Mouse (Mus musculus): ENCODE data around the gene Schip1.

Schip1 gene

DNA sequence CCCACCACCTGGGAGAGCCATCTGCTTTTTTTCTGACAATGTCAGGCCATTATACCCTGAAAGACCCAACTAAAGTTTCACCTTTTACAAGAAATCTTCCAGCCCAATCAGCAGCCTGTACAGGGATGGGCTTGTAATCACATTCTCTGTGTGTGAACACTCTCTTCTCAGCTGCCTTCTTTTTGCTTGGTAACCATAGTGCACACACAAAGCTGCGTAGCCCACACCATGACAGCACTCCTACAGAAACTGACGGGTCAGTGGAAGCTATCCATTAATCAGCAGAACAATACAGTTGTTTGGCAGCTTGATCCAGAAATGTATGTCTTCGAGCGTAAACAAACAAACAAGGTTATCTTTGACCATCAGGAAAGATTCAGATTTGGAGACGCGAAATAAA is 205.6 kb downstream of the Schip1 start:
- no peak for DNase-seq (ENCODE audit: extremely low read depth, low read depth)

GRCm38 (mm10) chr3:68271457-68271856 is 206.9 kb downstream of the Schip1 start:
- DNase-seq (ENCODE audit: extremely low read depth, low read depth) = no peak

- DNase-seq (ENCODE audit: extremely low read depth, low read depth) = no peak
These were observed 207.3 kb downstream of the Schip1 start for GRCm38 (mm10) chr3:68271881-68272280.

DNA sequence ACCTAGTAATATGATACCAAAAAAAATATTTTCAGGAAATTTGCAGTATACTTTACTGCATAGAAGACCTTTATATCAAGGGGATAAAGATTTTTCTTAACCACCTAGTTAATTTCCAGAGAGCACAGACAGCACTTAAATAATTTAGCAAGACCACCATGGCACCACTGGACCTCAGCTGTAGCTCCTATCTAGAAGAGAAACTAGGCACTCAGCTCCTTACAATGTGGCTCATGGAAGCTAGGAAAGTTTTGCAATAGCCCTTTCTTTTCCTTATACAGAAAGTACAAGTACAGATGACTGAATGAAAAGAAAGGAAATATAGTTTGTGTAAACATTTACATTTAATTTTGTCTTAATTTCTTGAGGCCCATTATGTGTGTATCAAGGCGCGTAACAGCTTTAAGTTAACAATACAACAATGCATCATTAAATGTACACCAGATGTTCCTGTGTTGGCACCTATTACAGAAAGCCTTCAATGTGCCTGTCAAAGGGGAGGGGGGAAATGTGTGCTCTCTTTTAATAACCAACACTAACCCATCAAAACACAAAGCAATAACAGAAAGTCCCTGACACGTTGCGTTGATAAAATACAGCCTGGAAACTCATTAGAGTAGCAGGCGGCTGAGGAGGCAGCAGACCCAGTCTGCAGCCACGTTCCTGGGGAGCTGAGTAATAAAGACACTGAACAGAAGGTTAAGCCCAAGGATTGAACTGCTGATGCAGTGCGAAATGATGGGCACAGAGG is 218.4 kb downstream of the Schip1 start:
- DNase-seq (ENCODE audit: extremely low read depth, low read depth) = no peak

- no peak for DNase-seq (ENCODE audit: extremely low read depth, low read depth)
These were observed 219.0 kb downstream of the Schip1 start for GRCm38 (mm10) chr3:68283595-68283991.

DNA sequence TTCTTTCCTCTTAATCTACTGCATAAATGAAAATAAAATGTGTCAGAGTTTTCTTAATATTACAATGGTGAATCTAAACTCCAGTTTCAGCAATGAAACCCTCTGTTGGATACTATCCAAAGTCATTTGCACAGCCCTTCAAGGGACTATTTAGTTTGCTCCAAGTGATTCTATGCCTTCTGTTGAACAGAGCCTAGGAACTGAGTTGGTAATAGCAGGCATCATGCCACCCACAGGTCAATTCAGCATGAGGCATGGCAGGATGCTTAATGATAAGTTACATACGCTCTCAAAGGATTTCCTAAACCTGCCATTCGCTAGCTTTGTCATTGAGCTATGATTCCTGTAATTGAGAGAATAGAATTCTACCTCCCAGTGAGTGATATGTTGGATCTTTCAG is 219.9 kb downstream of the Schip1 start:
- no peak for DNase-seq (ENCODE audit: extremely low read depth, low read depth)

GRCm38 (mm10) chr3:68296752-68297151 is 232.2 kb downstream of the Schip1 start:
- DNase-seq (ENCODE audit: extremely low read depth, low read depth) = no peak

DNA sequence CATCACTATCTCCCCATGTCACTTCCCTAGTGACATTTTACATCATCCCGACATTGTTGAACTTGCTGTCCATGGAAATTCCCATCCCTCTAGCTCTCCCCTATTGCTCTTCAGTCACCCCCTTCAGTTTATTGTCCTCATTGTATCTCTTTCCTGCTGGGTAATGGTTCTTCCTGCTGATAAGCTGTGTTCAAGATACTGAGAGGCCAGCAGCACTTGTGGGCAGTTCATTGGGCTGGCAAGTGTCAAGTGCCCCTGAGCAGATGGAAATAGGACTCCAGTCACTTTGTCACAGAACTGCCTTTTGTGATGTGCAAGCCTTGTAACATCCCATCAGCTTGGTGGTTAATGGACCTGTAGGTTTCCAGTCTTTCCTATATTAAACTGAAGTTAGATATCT is 241.0 kb downstream of the Schip1 start:
- no peak for DNase-seq (ENCODE audit: extremely low read depth, low read depth)

GRCm38 (mm10) chr3:68306726-68307125 is 242.1 kb downstream of the Schip1 start:
- no peak for DNase-seq (ENCODE audit: extremely low read depth, low read depth)

- DNase-seq (ENCODE audit: extremely low read depth, low read depth) = no peak
These were observed 261.0 kb downstream of the Schip1 start for GRCm38 (mm10) chr3:68325575-68325974.

DNA sequence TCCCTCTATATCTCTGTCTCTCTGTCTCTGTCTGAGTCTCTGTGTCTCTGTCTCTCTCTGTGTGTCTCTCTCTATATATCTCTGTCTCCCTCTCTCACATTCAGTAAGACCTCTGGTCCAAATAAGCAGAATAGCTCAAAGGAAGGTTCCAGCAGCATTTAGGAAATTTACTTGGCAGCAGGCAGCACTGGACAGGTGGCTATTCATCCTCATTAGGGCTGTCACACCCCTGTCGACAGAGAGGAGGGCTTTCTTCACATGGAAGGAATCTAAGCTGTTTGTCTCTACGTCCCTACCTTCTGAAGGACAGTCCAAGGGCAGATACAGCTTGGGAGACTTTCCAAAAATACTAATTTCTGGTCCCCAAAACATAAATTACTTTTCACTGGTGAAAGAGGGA is 267.9 kb downstream of the Schip1 start:
- DNase-seq (ENCODE audit: extremely low read depth, low read depth) = no peak

GRCm38 (mm10) chr3:68335501-68335900 is 270.9 kb downstream of the Schip1 start:
- no peak for DNase-seq (ENCODE audit: extremely low read depth, low read depth)

GRCm38 (mm10) chr3:68350624-68351023 is 286.0 kb downstream of the Schip1 start:
- DNase-seq (ENCODE audit: extremely low read depth, low read depth) = no peak

DNA sequence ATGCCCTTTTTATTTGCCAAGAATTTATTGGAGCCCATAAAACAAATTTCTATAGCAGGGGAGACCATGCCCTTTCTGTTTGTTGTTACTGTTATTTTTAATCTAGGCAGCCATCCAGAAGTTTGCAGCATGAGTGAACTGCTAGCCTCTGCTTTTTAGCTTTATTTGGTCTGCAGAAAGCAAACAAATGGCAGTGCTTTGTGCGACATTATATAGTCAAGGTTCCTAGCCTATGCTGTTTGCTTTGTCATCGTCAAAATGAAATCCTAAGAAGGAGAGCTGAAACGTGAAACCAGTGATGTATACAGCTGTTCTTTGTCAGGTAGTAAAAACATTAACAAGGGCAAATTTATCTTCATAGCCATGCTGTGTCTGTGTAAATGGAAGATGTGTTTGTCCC is 286.9 kb downstream of the Schip1 start:
- DNase-seq (ENCODE audit: extremely low read depth, low read depth) = no peak

GRCm38 (mm10) chr3:68352961-68353360 is 288.4 kb downstream of the Schip1 start:
- no peak for DNase-seq (ENCODE audit: extremely low read depth, low read depth)

DNA sequence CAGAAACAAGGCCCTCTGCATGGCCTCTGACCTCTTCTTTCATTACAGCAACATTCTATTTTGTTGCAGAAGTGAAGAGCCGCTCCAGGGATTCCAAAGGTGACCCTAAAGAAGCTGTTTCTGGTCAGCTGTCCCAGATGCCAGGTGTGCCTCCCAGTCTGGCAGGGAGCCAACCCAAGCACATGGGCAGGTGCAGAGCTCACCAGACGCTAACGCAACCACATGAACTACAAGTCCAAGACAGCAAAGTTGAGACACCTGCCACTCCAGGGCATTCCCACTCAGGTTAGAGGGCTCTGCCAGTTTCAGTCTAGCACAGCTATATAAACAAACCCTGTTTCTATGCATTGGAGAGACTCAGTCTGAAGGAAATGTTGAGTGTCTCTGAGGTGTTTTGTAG is 288.9 kb downstream of the Schip1 start:
- DNase-seq (ENCODE audit: extremely low read depth, low read depth) = no peak

GRCm38 (mm10) chr3:68356516-68356915 is 291.9 kb downstream of the Schip1 start:
- no peak for DNase-seq (ENCODE audit: extremely low read depth, low read depth)

- DNase-seq (ENCODE audit: extremely low read depth, low read depth) = no peak
These were observed 303.4 kb downstream of the Schip1 start for GRCm38 (mm10) chr3:68368029-68368428.

DNA sequence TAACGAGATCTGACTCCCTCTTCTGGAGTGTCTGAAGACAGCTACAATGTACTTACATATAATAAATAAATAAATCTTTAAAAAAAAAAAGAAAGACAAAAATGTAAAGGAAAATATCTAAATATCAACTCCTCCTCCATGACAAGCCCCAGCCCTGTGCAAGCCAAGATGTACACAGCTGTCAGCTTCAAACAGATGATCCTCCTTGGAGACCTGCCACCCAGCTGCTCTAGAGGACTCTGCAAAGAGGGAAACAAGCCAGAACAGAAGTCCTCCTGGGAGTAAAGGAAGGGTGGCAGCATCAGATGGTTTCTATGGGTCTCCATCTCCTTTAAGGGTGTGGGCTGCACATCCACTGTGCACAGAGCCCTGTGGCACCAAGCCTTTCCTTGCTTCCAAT is 308.3 kb downstream of the Schip1 start:
- no peak for DNase-seq (ENCODE audit: extremely low read depth, low read depth)

DNA sequence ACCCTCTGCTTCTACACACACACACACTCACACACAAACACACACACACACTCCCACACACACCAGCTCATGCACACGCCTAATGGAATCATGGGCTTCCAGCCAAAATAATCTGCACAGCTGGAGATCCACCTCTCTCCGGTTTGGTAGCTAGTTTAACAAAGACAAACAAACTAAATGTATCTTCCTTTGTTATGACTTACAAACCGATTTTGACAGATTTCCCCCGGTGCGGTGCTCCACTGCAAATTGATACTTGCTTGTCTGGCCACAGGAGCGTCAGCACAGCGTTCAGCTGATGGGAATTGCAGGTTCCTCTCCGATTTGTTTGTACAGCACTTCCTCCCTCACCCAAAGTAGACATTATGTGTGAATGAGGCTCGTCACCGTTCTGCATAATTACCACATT is 310.5 kb downstream of the Schip1 start:
- no peak for DNase-seq (ENCODE audit: extremely low read depth, low read depth)

GRCm38 (mm10) chr3:68377452-68378198 is 313.0 kb downstream of the Schip1 start:
- DNase-seq (ENCODE audit: extremely low read depth, low read depth) = peak; percentile 11

- DNase-seq (ENCODE audit: extremely low read depth, low read depth) = no peak
These were observed 314.2 kb downstream of the Schip1 start for GRCm38 (mm10) chr3:68378799-68379198.

DNA sequence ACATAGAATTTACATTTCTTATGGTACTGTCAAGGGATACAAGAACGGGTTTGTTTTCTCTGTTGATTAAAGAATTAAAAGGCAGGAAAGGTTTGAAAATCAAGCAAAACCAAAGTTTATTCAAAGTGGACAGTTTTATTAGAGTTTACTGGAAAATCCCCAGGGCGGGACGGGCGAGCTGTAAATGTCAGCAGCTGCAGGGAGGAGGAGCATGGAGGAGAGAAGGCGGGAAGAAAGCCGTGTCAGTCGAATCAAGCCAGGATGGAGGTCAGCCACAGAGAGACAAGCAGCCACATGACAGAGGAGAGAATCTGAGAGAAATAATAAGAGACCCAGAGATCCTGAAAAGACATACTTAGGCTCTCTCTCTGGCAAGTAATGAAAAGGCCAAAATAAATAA is 314.6 kb downstream of the Schip1 start:
- DNase-seq (ENCODE audit: extremely low read depth, low read depth) = no peak

Data from MEL-GATA-1-ER (cell line).